Mouse (Mus musculus) activated CD4-positive, CD25-positive, alpha-beta regulatory T cell, adult 4 months (primary cell): Measurements from ENCODE around the gene Apol9b. TPM values are rescaled to one million over a fixed set of nuclear protein-coding genes. Genes with fewer than 3 reads are reported as not detected.

Source experiments
- ATAC-seq: one replicate; pipeline ENCODE4 v1.8.0; 2017
- polyA plus RNA-seq, 2 experiments: library from polyadenylated mRNA; unstranded; fragments of 100-300 nt; shearing (Covaris generic); gene quantifications; one replicate each; pipeline ENCODE4 v1.2.1; 2017

Apol9b gene
- polyA plus RNA-seq, 2 experiments from 2014 or later, result 43.8 to 61.2 TPM

- no peak for ATAC-seq
Observed at GRCm38 (mm10) chr15:77748414-77748813, 19.6 kb downstream of the Apol9b start.

GRCm38 (mm10) chr15:77749717-77750116 is 20.9 kb downstream of the Apol9b start:
- ATAC-seq, result no peak

GRCm38 (mm10) chr15:77750461-77750860 is 21.6 kb downstream of the Apol9b start:
- ATAC-seq, result peak; percentile 65

GRCm38 (mm10) chr15:77752443-77752842 is 23.6 kb downstream of the Apol9b start:
- no peak for ATAC-seq

GRCm38 (mm10) chr15:77755132-77755531 is 26.3 kb downstream of the Apol9b start:
- ATAC-seq, result no peak

- ATAC-seq, result no peak
Observed at GRCm38 (mm10) chr15:77756081-77756480, 27.2 kb downstream of the Apol9b start.

GRCm38 (mm10) chr15:77756848-77757247 is 28.0 kb downstream of the Apol9b start, which contains the start of gene Apol8:
Gene Apol8 (minus strand): TSS chr15:77757003.
- ATAC-seq, result peak; percentile 67

GRCm38 (mm10) chr15:77757586-77758226 is 28.9 kb downstream of the Apol9b start:
- ATAC-seq, result no peak

- ATAC-seq, result no peak
Observed at GRCm38 (mm10) chr15:77760037-77760436, 31.2 kb downstream of the Apol9b start.

GRCm38 (mm10) chr15:77761083-77761482 is 32.2 kb downstream of the Apol9b start:
- ATAC-seq, result no peak

GRCm38 (mm10) chr15:77761561-77762380 is 32.9 kb downstream of the Apol9b start:
- ATAC-seq, result peak; percentile 30

- ATAC-seq, result no peak
Observed at GRCm38 (mm10) chr15:77763050-77763449, 34.2 kb downstream of the Apol9b start.

GRCm38 (mm10) chr15:77763702-77764101 is 34.9 kb downstream of the Apol9b start:
- ATAC-seq, result no peak

- no peak for ATAC-seq
Observed at GRCm38 (mm10) chr15:77764391-77765006, 35.7 kb downstream of the Apol9b start.

- ATAC-seq, result no peak
Observed at GRCm38 (mm10) chr15:77765484-77766093, 36.8 kb downstream of the Apol9b start.

GRCm38 (mm10) chr15:77766981-77767380 is 38.1 kb downstream of the Apol9b start:
- no peak for ATAC-seq

- no peak for ATAC-seq
Observed at GRCm38 (mm10) chr15:77770341-77770740, 41.5 kb downstream of the Apol9b start.

- no peak for ATAC-seq
Observed at GRCm38 (mm10) chr15:77770942-77771341, 42.1 kb downstream of the Apol9b start.

GRCm38 (mm10) chr15:77773099-77773915 is 44.5 kb downstream of the Apol9b start:
- ATAC-seq, result no peak

- ATAC-seq, result no peak
Observed at GRCm38 (mm10) chr15:77774303-77774702, 45.5 kb downstream of the Apol9b start.

- peak; percentile 50 for ATAC-seq
Observed at GRCm38 (mm10) chr15:77775186-77775963, 46.5 kb downstream of the Apol9b start.
